Mouse (Mus musculus) intestine, postnatal 0 days (tissue): Measurements from ENCODE around the gene Crip2. TPM values are rescaled to one million over a fixed set of nuclear protein-coding genes. Genes with fewer than 3 reads are reported as not detected.

Experiments
- ATAC-seq: fragments of 200-750 bp; cut with Nextera tagmentation; 2 replicates; pipeline ENCODE4 v1.8.0; 2017; ENCODE audit warnings: mild to moderate bottlenecking, moderate TSS enrichment, moderate library complexity
- H3K27ac ChIP-seq: fragments of 300-500 bp; sonication (generic); 2 replicates; pipeline ENCODE4 v1.5.1; 2014; ENCODE audit warnings: mild to moderate bottlenecking, low read depth, low read length, moderate library complexity
- H3K27me3 ChIP-seq: fragments of 300-500 bp; sonication (generic); replicated peaks from 2 replicates; pipeline ENCODE4 v1.6.1; 2014; ENCODE audit warnings: low read length, mixed read lengths; ENCODE audit not compliant: control insufficient read depth, insufficient read depth
- H3K36me3 ChIP-seq: fragments of 300-500 bp; sonication (generic); 2 replicates; pipeline ENCODE4 v1.6.1; 2014; ENCODE audit warnings: mild to moderate bottlenecking, moderate library complexity; ENCODE audit not compliant: control insufficient read depth, insufficient read depth
- H3K4me1 ChIP-seq: fragments of 300-500 bp; sonication (generic); replicated peaks from 2 replicates; pipeline ENCODE4 v1.6.1; 2014; ENCODE audit warnings: antibody characterized with exemption, low read length, mixed read lengths; ENCODE audit not compliant: control insufficient read depth, insufficient read depth
- H3K4me2 ChIP-seq: fragments of 300-500 bp; sonication (generic); replicated peaks from 2 replicates; pipeline ENCODE4 v1.6.1; 2014; ENCODE audit warnings: low read depth, mild to moderate bottlenecking, moderate library complexity
- H3K4me3 ChIP-seq: fragments of 300-500 bp; sonication (generic); 2 replicates; pipeline ENCODE4 v1.5.1; 2014; ENCODE audit warnings: low read depth, low read length
- H3K9ac ChIP-seq: fragments of 300-500 bp; sonication (generic); 2 replicates; pipeline ENCODE4 v1.6.1; 2014; ENCODE audit warnings: mild to moderate bottlenecking, low read depth, low read length
- H3K9me3 ChIP-seq: fragments of 300-500 bp; sonication (generic); 2 replicates; pipeline ENCODE4 v1.6.1; 2016; ENCODE audit warnings: mixed run types; ENCODE audit not compliant: control insufficient read depth
- CTCF ChIP-seq: sonication (generic); IDR thresholded peaks from 2 replicates; pipeline ENCODE4 v1.5.1; 2016; ENCODE audit warnings: low read depth, mild to moderate bottlenecking, control low read depth, antibody characterized with exemption, moderate library complexity
- WGBS: fragments of 180-500 bp; shearing (Covaris S2); extraction: QIAGEN DNeasy Blood & Tissue Kit; methylation state at CpG from one replicate; pipeline ENCODE4 v1.1.7; 2014; 5-methylcytosine and 5-hydroxymethylcytosine counted together
- polyA plus RNA-seq: library from polyadenylated mRNA; unstranded; fragments of >200 nt; fragmentation: Nextera tagmentation; extraction: Ambion mirVana; gene quantifications from 2 replicates; pipeline ENCODE4 v1.2.1, GENCODE M21; 2015

Crip2 gene
- polyA plus RNA-seq, 1 experiment from 2014 or later = 90.4 TPM

DNA sequence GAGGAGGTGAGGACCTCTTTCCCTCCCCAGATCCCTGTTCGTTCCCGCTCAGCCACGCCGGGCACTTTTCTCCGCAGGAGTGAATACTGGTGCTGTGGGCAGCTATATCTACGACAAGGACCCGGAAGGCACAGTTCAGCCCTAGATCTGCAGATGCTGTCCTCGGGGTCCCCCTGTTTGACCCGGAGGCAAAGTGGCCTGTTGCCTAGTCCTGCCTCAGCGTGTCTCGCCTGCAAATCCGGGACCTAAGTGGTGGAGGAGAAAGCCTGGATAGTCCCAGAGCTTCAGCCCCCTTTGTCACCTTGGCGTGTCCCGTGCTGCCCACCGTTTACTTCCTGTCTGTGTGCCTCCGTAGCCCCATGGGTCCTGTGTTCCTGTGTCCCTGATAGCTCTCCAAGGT is 4.8 kb downstream of the Crip2 start:
- Histone ChIP-seq H3K4me3 (no peak overlapping the region), H3K27ac (no peak overlapping the region), H3K9ac (no peak overlapping the region), H3K4me1 (peaks cover 15% of the 10 kb centered on the region), H3K36me3 (peaks cover 7% of the 10 kb centered on the region; the same call in 1 of the 2 replicates), H3K9me3 (no peaks in the 10 kb centered on the region), H3K4me2 (no peak overlapping the region), H3K27me3 (peaks cover 34% of the 10 kb centered on the region)
- ATAC-seq = no peak
- 93% methylated on average over 16 of the region's 16 CpGs for WGBS
- no peak for TF ChIP-seq CTCF

GRCm38 (mm10) chr12:113145591-113145990 is 5.6 kb downstream of the Crip2 start:
- H3K4me3 ChIP-seq = no peak overlapping the region
- H3K36me3 ChIP-seq = peaks cover 7% of the 10 kb centered on the region; the same call in 1 of the 2 replicates
- peaks cover 30% of the 10 kb centered on the region for H3K27me3 ChIP-seq
- no peak overlapping the region for H3K27ac ChIP-seq
- no peaks in the 10 kb centered on the region for H3K9me3 ChIP-seq
- no peak overlapping the region for H3K4me2 ChIP-seq
- WGBS = 87% methylated on average over 5 of the region's 5 CpGs
- TF ChIP-seq CTCF = no peak
- no peak overlapping the region for H3K9ac ChIP-seq
- ATAC-seq = no peak
- H3K4me1 ChIP-seq = peaks cover 16% of the 10 kb centered on the region

DNA sequence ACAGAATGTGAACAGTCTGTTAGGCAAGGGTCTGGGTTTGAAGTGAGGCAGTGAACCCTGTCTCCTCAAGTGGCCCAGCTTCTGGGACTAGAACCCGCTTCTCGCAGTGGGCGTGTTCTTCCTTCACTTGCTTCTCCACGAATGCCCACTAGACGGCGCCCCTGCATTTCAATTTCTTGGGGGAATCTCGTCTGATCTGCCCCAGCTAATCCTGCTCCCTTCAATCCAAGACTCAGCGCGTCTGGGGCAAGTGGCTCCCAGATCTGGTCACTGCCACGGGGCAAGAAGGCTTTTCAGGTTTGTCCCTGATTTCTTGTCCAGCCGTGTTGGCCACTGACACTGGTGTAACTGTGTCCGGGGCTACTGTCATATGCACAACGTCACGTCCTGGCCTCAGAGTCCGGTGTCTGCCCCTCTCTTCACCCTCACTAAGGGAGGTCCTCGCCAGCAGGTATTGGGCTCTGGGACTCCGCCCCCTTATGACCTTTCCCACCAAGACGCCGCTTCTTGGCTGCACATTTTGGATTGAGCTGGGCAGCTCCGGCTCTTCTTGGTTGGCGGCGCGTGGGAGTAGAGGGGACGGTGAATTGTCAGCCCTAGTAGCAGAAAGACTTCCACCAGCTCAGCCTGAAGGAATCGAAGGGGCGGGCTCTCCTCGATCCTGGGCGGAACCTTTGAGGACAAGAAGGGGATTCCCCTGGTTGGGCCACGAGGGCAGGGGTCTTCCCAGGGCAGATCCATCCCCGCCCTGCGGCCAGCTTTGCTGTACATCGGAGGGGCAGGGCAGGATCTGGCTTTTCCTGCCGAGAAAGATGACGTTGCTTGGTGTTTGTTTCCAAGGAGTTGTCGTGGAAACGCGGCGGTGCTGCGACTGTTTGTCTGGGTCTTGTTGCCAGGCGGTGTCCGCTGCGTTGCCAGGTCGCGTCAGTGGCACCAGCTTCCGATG is 6.3 kb downstream of the Crip2 start, which contains the start of gene Crip1:
Gene Crip1 (plus strand): TSS at position 205 of the 946 bp plus-strand sequence.
- H3K4me3 ChIP-seq = peak within 1 kb of the TSS; percentile 31
- H3K27ac ChIP-seq = peak within 1 kb of the TSS; percentile 58
- H3K27me3 ChIP-seq = peaks cover 22% of the 10 kb centered on the region
- H3K9me3 ChIP-seq = no peaks in the 10 kb centered on the region
- peaks cover 7% of the 10 kb centered on the region; the same call in 1 of the 2 replicates for H3K36me3 ChIP-seq
- peak within 1 kb of the TSS; percentile 32; the same call in 1 of the 2 replicates for H3K9ac ChIP-seq
- ATAC-seq = peak; percentile 40
- 12% methylated on average over 45 of the region's 45 CpGs for WGBS
- H3K4me2 ChIP-seq = peak within 1 kb of the TSS; percentile 63
- H3K4me1 ChIP-seq = peaks cover 20% of the 10 kb centered on the region
- peak; percentile 94 for TF ChIP-seq CTCF

GRCm38 (mm10) chr12:113147481-113147880 is 7.4 kb downstream of the Crip2 start:
- no peak overlapping the region for H3K4me3 ChIP-seq
- 75% methylated on average over 8 of the region's 8 CpGs for WGBS
- H3K36me3 ChIP-seq = peaks cover 7% of the 10 kb centered on the region; the same call in 1 of the 2 replicates
- no peak overlapping the region for H3K4me2 ChIP-seq
- H3K4me1 ChIP-seq = peaks cover 20% of the 10 kb centered on the region
- no peaks in the 10 kb centered on the region for H3K9me3 ChIP-seq
- TF ChIP-seq CTCF = no peak
- ATAC-seq = no peak
- H3K27ac ChIP-seq = peak overlapping the region; percentile 58
- peaks cover 12% of the 10 kb centered on the region for H3K27me3 ChIP-seq
- no peak overlapping the region for H3K9ac ChIP-seq

- H3K4me1 ChIP-seq = peaks cover 20% of the 10 kb centered on the region
- H3K36me3 ChIP-seq = peaks cover 7% of the 10 kb centered on the region; the same call in 1 of the 2 replicates
- H3K4me2 ChIP-seq = no peak overlapping the region; the same call in 1 of the 2 replicates
- 0 out of 2 replicates have a peak overlapping the region, but pooled peaks have one; percentile 50 for H3K27ac ChIP-seq
- TF ChIP-seq CTCF = peak; percentile 76
- no peak overlapping the region for H3K9ac ChIP-seq
- ATAC-seq = peak; percentile 31
- peaks cover 9% of the 10 kb centered on the region for H3K27me3 ChIP-seq
- no peak overlapping the region for H3K4me3 ChIP-seq
- 36% methylated on average over 16 of the region's 16 CpGs for WGBS
- no peaks in the 10 kb centered on the region for H3K9me3 ChIP-seq
Measured at GRCm38 (mm10) chr12:113148381-113149035, 8.5 kb downstream of the Crip2 start.

GRCm38 (mm10) chr12:113149341-113149740 is 9.3 kb downstream of the Crip2 start:
- no peak for ATAC-seq
- Histone ChIP-seq H3K4me3 (no peak overlapping the region), H3K27me3 (peaks cover 5% of the 10 kb centered on the region; the same call in 1 of the 2 replicates), H3K4me2 (no peak overlapping the region), H3K9me3 (no peaks in the 10 kb centered on the region), H3K4me1 (peaks cover 20% of the 10 kb centered on the region), H3K27ac (no peak overlapping the region), H3K9ac (no peak overlapping the region), H3K36me3 (peaks cover 5% of the 10 kb centered on the region; the same call in 1 of the 2 replicates)
- TF ChIP-seq CTCF = no peak
- 69% methylated on average over 4 of the region's 4 CpGs for WGBS
